Mouse (Mus musculus) cerebellum, adult 2 months (tissue): Measurements from ENCODE around the gene Krt39.

Source experiments
- CTCF ChIP-seq: fragments of 200-500 bp; IDR thresholded peaks from 2 replicates; pipeline ENCODE4 v1.5.1; 2011; ENCODE audit warnings: low read depth, mild to moderate bottlenecking, control low read depth, low read length, moderate library complexity, borderline replicate concordance; ENCODE audit not compliant: insufficient read depth
- POLR2A ChIP-seq: fragments of 200-500 bp; IDR thresholded peaks from 2 replicates; pipeline ENCODE4 v1.6.1; 2011; ENCODE audit warnings: low read length, control low read depth, borderline replicate concordance; ENCODE audit not compliant: insufficient read depth

DNA sequence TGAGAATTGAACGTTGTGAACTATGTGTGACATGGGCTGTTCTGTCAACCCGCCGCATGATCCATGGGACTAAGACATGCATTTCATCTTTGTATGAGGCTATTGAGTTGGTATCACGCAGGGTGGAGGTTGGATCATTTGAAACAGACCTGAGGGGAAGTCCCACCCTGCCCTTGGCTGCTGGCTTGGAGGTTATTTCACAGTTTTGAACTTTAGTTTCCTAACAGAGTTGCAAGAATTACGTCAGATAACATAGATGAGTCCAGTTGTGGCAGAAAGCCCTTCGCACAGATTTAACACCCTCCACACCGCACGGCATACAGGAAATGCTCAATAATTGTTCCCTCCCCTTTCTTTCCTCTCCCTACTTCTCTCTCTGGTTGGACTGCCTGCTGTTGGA, 30.1 kb downstream of the Krt39 start:
- TF ChIP-seq CTCF (no peak), POLR2A (no peak)
